ENCODE assay signal across 8 mouse cellular contexts in the genomic region with DNA sequence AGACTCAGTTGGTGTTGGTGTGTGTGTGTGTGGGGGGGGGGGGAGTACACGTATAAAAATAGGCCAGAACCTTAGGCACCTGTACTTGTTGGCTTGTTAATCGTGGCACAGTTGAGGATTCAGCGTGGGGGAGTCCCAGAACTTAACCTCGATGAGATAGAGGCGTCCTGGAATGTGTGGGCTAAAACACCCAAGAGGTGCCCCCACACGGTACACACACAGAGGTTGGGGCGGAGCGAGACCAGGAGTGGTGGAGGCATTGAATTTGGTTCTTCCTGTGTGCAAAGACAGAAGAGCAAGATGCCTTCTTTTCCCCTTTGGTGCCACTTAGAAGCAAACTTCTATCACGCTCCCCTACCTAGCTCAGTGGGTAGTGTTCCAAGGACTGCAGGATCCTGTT. TPM values are rescaled to one million over a fixed set of nuclear protein-coding genes. Genes with fewer than 3 reads are reported as not detected.
A peak's percentile ranks its signal among the peaks of the same experiment; 100 is the strongest.
DNase-seq lines count a peak whose midpoint lies in the region; ATAC-seq and TF ChIP-seq lines count a peak whose summit lies in the region.

No protein-coding gene starts in this region.

- H3K4me3 ChIP-seq in lung, adult 2 months (replicated peaks; ENCODE audit: extremely low read depth, low read depth, low read length): peak overlapping the region; percentile 65
- peak overlapping the region; percentile 51 for H3K4me3 ChIP-seq in embryonic facial prominence, embryonic 11.5 days (ENCODE audit: low read depth, low read length)
- H3K4me3 ChIP-seq in limb, embryonic 11.5 days (ENCODE audit: low read depth, low read length): peak overlapping the region; percentile 52
- peak overlapping the region; percentile 47; the same call in 1 of the 2 replicates for H3K4me3 ChIP-seq in stomach, embryonic 14.5 days (ENCODE audit: low read depth, low read length)

- peak overlapping the region; percentile 57 for H3K4me2 ChIP-seq in embryonic facial prominence, embryonic 11.5 days (ENCODE audit: low read depth, low read length)
- peak overlapping the region; percentile 51 for H3K4me2 ChIP-seq in limb, embryonic 11.5 days (ENCODE audit: low read depth, severe bottlenecking)
- H3K4me2 ChIP-seq in stomach, embryonic 14.5 days (replicated peaks; ENCODE audit: low read depth, low read length): peak overlapping the region; percentile 58

- no peak for ATAC-seq in embryonic facial prominence, embryonic 11.5 days (replicated peaks; ENCODE audit: insufficient number of reproducible peaks, low FRiP score, low TSS enrichment, low read depth)
- ATAC-seq in limb, embryonic 11.5 days (ENCODE audit: insufficient number of reproducible peaks, low FRiP score, low TSS enrichment, low read depth): no peak
- no peak for ATAC-seq in stomach, embryonic 14.5 days (ENCODE audit: insufficient number of reproducible peaks, insufficient read depth, low FRiP score, low read depth)

- H3K27me3 ChIP-seq in embryonic facial prominence, embryonic 11.5 days (ENCODE audit: control insufficient read depth, insufficient read depth, low read length): no peaks in the 10 kb centered on the region
- H3K27me3 ChIP-seq in limb, embryonic 11.5 days (ENCODE audit: control insufficient read depth, insufficient read depth, low read length): no peaks in the 10 kb centered on the region
- H3K27me3 ChIP-seq in stomach, embryonic 14.5 days (ENCODE audit: control insufficient read depth, insufficient read depth, low read length): no peaks in the 10 kb centered on the region

- no peak for DNase-seq in lung, adult 2 months
- no peak for DNase-seq in lung, postnatal 25 days (ENCODE audit: low spot score)
- DNase-seq in embryonic facial prominence, embryonic 11.5 days (ENCODE audit: low spot score): no peak
- no peak for DNase-seq in limb, embryonic 11.5 days (ENCODE audit: low spot score)
- DNase-seq in gastrocnemius, postnatal 10 days: no peak
- DNase-seq in adrenal gland, postnatal 4 days (ENCODE audit: low spot score in 2 of 2): no peak
- DNase-seq in ovary, postnatal 10 days (ENCODE audit: low spot score): no peak

- no peak for TF ChIP-seq CTCF in lung, adult 2 months (IDR thresholded peaks at IDR 0.05; ENCODE audit: insufficient read depth, low read length)

- TF ChIP-seq POLR2A in lung, adult 2 months (IDR thresholded peaks at IDR 0.05; ENCODE audit: borderline replicate concordance, extremely low read depth, low read depth, low read length): no peak

- H3K9ac ChIP-seq in embryonic facial prominence, embryonic 11.5 days (replicated peaks; ENCODE audit: low read length): peak overlapping the region; percentile 60; the same call in 1 of the 2 replicates
- H3K9ac ChIP-seq in limb, embryonic 11.5 days (ENCODE audit: low read length): peak overlapping the region; percentile 52; the same call in 1 of the 2 replicates
- no peak overlapping the region for H3K9ac ChIP-seq in stomach, embryonic 14.5 days (replicated peaks; ENCODE audit: low read depth, low read length)

- WGBS in lung, adult 2 months: 55% methylated on average over 9 of the region's 9 CpGs
- 36% methylated on average over 9 of the region's 9 CpGs for WGBS in embryonic facial prominence, embryonic 11.5 days
- 45% methylated on average over 9 of the region's 9 CpGs for WGBS in limb, embryonic 11.5 days
- 43% methylated on average over 9 of the region's 9 CpGs for WGBS in stomach, embryonic 14.5 days

- H3K4me1 ChIP-seq in lung, adult 2 months (ENCODE audit: control insufficient read depth, insufficient read depth, low read length): no peaks in the 10 kb centered on the region; the same call in 1 of the 2 replicates
- no peaks in the 10 kb centered on the region for H3K4me1 ChIP-seq in embryonic facial prominence, embryonic 11.5 days (ENCODE audit: control insufficient read depth, insufficient read depth, low read length)
- no peaks in the 10 kb centered on the region for H3K4me1 ChIP-seq in limb, embryonic 11.5 days (ENCODE audit: control insufficient read depth, insufficient read depth, low read length)
- no peaks in the 10 kb centered on the region for H3K4me1 ChIP-seq in stomach, embryonic 14.5 days (ENCODE audit: control insufficient read depth, insufficient read depth, low read length)

- no peaks in the 10 kb centered on the region for H3K36me3 ChIP-seq in embryonic facial prominence, embryonic 11.5 days (replicated peaks; ENCODE audit: control insufficient read depth, insufficient read depth, low read depth, low read length)
- H3K36me3 ChIP-seq in limb, embryonic 11.5 days (ENCODE audit: control insufficient read depth, insufficient read depth, low read length): no peaks in the 10 kb centered on the region
- no peaks in the 10 kb centered on the region for H3K36me3 ChIP-seq in stomach, embryonic 14.5 days (ENCODE audit: control insufficient read depth, insufficient read depth, low read length)

- H3K9me3 ChIP-seq in embryonic facial prominence, embryonic 11.5 days (replicated peaks; ENCODE audit: control insufficient read depth, low read length): no peaks in the 10 kb centered on the region
- H3K9me3 ChIP-seq in limb, embryonic 11.5 days (ENCODE audit: control insufficient read depth, low read length): no peaks in the 10 kb centered on the region
- H3K9me3 ChIP-seq in stomach, embryonic 14.5 days (ENCODE audit: control insufficient read depth, low read depth, low read length): no peaks in the 10 kb centered on the region

- H3K27ac ChIP-seq in embryonic facial prominence, embryonic 11.5 days (replicated peaks; ENCODE audit: low read depth, low read length): no peak overlapping the region
- no peak overlapping the region for H3K27ac ChIP-seq in limb, embryonic 11.5 days (replicated peaks; ENCODE audit: low read depth, low read length)
- no peak overlapping the region; the same call in 1 of the 2 replicates for H3K27ac ChIP-seq in stomach, embryonic 14.5 days (ENCODE audit: low read length)

RNA-seq across cellular contexts. Expression of a gene that starts 1.2 kb away (rescaled TPM):
- polyA plus RNA-seq in lung, adult 2 months (2012; rRNA removed): 3.8 and 4.0 TPM in 2 replicates
- 8.9 and 9.9 TPM in 2 replicates for polyA plus RNA-seq in embryonic facial prominence, embryonic 11.5 days (2014; fragmentation: Nextera tagmentation; extraction: Ambion mirVana)
- polyA plus RNA-seq in limb, embryonic 11.5 days (2014; fragmentation: Nextera tagmentation; extraction: Ambion mirVana): 14.1 and 14.7 TPM in 2 replicates
- 9.2 and 10.0 TPM in 2 replicates for polyA plus RNA-seq in stomach, embryonic 14.5 days (2014; fragmentation: Nextera tagmentation; extraction: Ambion mirVana)
- total RNA-seq in gastrocnemius, postnatal 10 days (2021): 1 to 10 TPM; 3.5 to 5.8 TPM
- 1 to 10 TPM; 5.8 to 6.3 TPM for total RNA-seq in adrenal gland, postnatal 4 days (2021)
